Mouse (Mus musculus) spleen, postnatal 4 days (tissue): ENCODE results near the gene Stub1.
A peak's percentile ranks its signal among the peaks of the same experiment; 100 is the strongest.
"Not testable (repeated sequence)": the region's sequence is repeated elsewhere in the genome, so short reads cannot be mapped to it uniquely, and the experiment has no call there.

Experiments used
- DNase-seq, 2 experiments: peaks; one replicate each; pipeline ENCODE4 v3.0.0; 2022; ENCODE audit warnings: low spot score in 2 of 2

Gene Stub1

DNA sequence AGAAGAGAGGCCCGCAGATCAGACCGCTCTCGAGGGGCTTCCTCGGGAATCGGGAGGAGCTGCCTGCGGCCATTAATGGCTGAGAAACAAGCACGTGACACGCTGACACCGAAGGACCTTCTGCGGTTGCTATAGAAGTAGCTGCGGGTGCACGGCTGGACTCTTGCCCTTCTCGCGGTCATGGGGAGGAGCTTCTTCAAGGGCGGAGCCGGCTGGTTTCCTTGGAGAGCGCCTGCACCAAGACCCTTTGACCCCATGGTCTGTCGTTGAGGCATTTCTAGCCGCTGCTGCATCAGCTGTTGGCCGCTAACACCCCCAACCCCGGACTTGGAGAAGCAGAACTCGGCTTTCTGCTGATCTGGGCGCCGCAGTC is at the start of gene Stub1:
Stub1 (minus strand) TSS at position 114 of the 373 bp plus-strand sequence.
- peak in 1 of 2 experiments; percentile 75 for DNase-seq

DNA sequence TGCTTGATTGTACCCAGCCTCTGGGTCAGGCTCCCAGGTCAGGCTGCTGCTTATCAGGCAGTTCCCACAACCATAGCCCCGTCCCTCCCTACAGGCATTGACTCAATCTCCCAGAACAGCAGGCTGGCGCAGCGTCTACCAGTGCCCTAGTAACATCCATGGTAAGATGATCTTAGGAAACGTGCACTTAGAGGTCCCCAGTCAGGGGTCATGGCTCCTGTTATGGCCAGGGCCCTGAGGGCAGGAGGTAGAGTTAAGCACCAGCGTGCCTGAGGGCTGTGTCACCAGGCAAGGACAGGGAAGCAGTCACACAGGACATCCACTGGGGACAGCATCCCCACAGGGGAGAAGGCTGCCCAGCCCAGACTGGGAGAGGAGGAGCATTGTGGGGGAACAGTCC is 49.1 kb upstream of the Stub1 start:
- peak in 1 of 2 experiments; percentile 63 for DNase-seq

DNA sequence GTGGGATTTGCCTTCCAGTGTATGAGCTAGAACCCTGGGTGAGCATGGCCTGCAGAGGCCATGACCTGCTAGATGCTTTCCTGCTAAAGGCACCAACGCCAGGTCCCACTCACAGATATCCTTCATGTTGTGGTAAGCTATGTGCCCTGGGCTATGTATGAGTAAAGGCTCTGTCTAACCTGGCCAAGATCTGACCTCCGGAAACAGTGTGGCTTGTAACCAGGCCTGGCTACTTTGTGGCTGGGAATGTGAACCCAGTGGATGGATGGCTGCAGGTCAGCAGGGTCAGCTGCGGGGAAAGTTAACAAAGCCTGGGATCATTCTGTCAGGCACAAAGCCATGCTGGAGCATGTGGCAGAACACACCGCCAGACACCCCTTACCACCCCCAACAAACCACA is 48.5 kb upstream of the Stub1 start:
- DNase-seq: no peak

DNA sequence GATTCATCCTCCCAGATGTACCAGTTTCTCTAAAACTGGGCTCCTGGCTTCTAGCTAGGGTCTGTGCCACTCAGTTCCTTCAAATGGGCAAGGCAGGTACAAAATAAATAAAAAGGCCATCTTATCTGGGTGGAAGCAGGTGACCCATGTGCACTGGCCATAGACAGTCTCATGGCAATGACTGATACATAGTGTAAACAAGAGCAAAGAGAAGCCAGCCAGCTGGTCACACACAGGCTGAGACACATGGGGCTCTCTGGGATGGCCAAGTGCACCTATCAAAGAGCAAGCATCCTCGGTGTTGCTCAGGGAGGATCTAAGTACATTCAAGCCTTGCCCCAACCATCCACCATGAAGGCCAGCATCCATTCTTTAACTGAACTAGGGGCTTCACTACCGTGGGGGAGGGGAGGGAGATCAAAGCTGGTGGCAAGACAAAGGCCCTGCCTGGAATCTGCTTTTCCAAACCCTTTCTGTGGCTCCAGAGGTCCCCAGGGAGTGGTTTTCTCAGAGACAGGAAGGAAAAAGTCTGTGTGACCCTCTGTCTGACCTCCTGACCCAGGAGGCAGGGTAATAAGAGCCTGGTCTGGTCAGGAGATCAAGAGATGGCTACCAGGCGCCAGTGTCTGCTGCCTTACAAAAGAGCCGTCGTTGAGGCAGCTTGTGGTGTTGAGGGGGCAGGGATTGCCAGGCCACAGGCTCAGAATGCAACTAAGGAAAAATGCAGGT is 47.9 kb upstream of the Stub1 start:
- no peak for DNase-seq

DNA sequence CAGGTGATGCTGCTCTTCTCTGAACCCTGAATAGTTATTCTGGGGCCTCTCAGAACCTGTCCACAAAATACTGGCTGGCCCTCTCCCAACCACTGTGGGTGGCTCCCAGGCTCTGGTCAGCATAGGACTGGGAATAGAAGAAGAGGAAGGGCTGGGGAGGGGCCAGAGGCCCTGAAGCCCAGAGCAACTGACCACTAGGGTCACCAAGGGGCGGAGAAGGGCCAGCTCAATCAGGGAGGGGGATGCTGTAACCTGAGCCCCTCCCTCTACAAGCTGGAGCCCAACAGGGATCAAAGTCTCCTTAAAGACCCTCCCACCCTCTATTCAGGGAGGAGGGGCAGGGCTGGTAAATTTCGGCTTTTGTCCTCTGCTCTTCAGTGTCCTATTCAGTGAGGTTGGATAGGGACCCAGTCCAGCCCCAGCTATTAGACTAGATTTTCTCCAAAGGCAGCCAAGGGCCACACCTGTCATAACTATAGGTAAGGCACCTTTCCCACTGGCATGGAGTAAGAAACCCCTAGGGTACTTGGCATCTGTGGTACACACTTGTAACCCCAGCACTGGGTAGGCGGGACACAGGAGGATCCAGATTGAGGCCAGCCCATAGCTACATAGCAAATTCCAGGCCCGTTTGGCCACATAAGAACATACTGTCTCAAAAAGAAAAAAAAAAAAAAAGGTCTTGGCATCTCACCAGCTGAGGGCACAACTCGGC is 47.1 kb upstream of the Stub1 start, which contains the start of gene Wfikkn1:
Wfikkn1 (minus strand) TSS at position 663 of the 715 bp plus-strand sequence.
- DNase-seq: no peak

DNA sequence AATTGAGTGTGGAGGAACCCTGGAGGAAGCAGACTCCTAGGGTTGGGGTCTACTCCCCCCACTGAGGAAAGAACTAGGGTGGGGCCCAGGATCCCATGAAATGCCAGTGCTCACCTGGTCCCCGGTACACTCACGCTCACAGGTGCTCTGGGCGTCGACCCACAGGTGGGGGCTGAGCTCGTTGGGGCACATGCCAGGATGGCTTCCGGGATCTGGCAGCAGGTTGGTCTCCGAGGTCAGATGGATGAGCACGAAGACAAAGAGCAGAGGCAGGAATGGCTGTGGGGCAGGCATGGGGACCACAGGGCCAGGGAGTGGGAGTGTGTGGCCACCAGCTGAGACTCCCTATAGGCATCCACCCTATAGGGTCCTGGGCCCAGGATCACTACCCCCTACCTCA is 46.5 kb upstream of the Stub1 start:
- peak in 1 of 2 experiments; percentile 60 for DNase-seq

DNA sequence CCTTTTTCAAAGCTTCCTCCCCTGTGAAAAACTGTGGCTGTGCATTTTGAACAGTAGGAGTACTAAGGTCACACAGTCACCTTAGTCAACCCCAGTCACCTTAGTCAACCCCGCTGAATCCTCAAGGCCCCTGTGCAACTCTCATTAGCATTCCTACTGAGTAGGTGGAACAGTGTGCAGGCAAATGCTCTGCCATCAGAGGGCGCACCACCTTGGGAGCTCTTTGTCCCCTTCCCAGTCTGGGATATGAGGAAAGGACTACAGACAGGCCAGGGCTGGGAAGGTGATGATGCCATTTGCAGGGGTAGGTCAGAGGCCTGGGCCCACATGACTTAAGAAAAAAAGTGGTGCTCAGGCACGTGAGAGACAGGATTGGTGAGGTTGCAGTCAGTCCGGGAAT is 46.1 kb upstream of the Stub1 start:
- peak in 1 of 2 experiments; percentile 65 for DNase-seq

DNA sequence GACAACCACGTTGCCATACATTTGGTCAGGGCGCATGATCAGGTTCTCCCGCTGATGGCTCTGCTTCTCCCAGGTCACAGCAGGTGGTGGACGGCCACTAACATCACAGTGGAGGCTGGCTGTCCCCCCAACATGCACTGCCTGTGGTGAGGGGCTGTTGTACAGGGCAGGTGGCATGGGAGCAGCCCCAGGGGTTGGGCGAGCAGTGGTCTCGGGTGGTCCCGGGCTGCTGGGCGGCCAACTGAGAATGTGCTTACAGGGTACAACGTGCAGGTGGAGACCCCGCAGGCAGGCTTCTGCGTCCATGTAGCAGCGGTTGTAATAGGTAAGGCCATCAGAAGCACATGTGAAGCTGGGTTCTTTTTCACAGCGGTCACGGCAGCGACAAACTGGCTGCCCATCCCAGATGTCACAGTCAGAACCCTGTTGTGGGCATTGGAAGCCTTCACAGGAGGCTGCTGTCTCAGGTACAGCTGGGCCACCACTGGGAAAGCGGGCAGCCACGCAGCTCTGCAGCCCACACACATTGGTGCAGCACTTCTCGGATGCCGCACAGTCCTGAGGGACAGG is 45.5 kb upstream of the Stub1 start:
- DNase-seq: no peak

DNA sequence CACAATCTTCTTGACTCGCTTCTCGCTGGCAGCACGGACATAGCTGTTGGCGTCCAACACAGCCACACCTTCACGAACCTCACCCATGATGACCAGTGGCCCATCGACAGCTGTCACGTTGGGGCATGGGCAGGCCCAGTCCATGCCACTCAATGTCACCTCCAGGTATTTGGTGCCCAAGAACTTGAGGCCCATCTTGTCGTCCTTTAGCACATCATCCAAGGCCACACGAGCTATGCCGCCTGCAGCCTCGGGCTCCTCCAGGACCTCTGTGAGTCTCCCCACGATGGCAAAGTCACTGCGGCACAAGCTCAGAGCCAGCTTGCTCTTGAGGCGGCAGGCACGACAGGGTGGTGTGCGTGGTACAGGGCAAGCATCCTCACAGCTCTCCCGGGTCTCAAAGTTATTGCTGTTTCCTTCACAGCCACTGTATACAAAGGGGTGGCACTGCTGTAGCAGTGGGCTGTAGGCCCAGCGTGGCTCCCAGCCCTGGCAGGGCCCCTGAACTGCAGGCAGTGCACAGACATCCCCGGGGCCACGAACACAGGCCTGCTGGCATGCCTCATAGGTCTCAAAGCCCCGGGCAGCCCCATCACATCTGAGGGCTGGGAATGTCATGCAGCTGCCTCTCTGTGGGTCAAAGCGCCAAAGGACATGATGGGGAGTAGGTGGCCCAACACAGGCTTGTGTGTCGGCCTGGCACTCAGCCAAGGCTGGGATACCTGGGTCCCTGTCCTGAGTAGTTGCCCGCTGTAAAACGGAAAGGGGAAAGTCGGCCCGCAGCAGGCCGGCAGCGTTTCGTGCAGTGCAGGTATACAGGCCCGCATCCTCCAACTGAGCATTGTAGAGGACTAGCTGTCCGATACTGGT is 44.8 kb upstream of the Stub1 start:
- DNase-seq: no peak

DNA sequence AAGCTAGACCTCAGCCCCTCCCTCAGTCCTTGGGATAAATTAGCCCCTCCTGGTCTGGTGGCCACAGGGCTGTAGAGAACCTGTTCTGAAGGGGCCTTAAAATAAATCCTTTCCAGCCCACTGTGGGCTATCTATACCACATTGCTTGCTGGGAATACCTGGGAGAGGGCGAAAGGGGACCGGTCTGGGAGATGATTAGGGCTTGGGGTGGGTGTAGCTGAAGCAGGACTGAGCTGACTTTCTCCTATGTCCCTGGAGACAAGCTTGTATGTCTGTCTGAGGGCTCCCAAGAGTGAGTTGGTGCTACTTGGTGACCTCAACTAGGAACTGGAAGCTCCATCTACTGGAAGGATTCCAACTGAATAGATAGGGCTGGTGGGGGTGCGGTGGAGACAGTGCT is 43.8 kb upstream of the Stub1 start:
- DNase-seq: no peak

DNA sequence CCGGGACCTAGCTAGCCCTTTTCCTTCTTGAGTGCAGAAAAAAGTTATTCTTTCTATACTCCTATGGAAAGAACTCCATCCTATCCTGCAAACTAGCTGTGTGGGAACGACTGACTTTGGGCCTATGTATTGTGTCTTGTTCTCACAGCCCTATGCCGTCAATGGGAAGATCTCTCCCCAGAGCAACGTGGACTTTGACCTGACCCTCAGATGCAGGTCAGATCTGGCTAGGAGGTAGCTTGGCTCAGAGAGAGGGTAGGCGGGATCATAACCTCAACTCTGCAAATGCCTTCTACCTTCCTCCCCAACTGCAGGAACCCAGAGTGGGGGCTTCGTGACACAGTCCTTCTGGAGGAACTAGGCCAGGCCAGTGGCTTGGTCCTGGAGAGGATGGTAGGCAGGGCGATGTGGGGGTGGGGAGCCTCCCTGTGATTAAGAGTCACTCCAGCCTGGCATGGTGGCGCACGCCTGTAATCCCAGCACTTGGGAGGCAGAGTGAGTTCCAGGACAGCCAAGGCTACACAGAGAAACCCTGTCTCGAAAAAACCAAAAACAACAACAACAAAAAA is 43.2 kb upstream of the Stub1 start:
- no peak for DNase-seq

DNA sequence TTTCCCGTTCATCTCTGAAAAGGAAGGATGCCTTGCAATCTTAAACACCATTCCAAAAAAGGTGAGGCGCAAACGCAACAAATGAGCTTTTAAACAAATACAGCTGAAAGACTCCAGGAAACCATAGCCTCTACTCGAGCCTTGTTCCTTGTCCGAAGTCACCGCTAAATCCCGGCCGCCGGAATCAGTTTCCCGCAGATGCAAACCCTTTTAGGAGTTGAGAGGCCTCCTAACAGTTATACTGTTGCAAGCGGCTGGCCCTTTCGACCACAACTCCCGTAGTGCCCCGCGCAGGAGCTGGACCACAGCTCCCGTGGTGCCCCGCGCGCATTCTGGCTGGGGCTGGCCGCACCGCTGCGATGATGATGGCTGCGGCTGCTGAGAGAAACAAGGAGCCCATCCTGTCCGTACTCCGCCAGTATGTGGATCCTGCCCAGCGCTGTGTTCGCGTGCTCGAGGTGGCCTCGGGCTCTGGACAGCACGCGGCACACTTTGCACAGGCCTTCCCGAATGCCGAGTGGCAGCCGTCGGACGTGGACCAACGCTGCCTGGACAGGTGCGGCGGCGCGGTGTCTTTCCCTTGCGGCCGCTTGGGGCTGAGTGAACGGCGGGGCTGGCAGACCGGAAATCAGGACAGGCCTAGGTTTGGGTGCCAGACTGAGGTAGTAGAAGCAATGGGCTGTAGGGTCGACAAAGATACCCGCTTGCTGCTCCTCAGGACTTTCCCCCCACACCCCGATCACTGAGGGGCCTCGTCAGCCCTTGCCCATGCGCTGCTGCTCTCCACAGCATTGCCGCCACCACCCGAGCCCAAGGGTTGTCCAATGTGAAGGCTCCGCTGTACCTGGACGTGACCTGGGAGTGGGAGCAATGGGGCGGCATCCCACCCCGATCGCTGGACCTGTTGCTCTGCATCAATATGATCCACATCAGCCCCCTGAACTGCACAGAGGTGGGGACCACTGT is 42.2 kb upstream of the Stub1 start:
- DNase-seq: peak; percentile 87 to 94

DNA sequence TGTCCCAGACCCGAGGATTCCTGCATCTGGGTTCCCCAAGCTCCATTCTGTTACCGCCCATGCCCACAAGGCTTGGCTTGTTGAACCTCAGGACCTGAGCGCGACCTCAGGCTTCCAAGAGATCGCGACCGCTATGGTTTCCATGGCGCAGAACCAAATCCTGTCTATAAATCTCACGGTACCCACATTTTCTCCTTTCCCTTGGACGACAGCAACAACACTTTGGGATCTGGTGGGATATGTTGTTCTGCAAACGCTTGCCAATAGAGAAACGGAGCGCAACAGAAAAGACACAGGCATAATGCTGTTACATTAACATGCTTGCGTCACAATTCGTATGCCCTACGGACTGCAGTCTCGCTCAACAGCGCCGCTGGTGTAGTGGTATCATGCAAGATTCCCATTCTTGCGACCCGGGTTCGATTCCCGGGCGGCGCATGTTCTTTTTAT is 41.5 kb upstream of the Stub1 start, which contains the start of gene Mettl26:
Mettl26 (plus strand) TSS at position 354 of the 450 bp plus-strand sequence.
- DNase-seq: peak; percentile 94 to 99

DNA sequence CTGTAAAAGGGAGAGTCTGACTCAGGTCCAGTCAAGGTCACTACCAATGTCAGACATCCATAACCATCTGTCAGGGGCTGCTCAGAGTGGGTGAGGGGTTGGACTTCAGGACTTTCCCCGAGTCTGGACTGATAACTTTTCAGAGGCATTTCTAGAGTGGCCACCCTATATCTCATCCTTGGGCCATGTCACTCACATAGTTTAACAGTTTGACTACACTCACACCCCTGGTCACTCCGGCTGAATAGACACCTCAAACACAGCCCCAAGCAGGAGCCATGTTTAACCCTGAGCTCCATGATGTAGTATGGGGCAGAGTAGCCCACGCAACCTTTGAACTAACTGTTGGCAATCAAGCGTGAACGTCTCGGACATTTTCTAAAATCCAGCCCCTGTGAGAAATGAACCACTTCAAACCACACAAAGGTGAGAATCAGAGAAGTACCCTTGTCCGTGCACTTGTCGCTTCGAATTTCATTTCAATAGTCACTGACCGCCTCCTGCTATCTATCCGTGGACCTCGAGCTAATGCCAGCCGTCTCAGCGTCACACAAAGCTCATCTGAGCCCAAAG is 41.0 kb upstream of the Stub1 start:
- DNase-seq: no peak

DNA sequence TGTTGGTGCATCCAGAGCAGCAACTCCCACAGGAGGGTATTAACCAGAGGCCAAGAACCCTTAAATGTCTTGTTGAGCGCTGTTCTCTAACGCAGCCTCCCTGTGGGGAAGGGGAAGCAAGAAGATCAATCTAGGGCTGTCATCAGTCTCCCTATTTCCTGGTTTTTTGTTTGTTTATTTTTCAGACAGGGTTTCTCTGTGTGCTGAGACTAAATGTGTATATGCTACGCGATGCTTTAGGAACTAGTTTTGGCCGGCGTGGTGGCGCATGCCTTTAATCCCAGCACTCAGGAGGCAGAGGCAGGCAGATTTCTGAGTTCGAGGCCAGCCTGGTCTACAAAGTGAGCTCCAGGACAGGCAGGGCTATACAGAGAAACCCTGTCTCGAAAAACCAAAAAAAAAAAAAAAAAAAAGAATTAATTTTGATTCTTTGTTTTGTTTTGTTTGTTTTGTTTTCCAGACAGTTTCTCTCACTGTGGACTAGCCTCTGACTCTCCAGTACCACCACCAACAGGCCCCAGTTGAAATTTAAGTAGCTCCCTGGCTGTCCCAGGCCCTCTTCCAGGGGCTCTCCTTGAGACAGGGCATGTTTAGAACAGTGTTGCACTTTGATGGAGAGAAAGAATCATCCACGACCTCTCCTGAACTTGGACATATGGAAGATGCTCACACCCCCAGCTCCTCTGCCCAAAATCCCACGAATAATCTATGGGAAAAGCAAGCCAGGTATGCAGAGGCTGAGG is 40.4 kb upstream of the Stub1 start:
- no peak for DNase-seq

DNA sequence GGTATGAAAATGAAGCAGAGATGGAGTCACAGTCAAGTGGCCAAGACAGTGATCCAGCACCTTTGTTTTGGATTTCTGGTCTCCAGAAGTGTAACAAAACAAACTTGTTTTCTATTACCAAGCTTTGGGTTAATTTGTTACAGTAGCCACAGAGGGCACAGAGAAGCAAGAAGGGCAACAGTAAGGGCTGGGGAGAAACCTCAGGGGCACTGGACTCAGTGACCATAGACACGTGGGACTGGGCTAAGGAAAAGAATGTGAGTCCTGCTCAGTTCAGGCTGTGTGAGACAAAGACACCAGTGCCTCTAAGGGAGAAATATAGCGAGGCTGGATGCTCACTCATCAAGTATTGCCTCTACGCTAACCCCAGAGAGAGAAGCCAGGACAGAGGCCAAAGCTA is 39.5 kb upstream of the Stub1 start:
- DNase-seq: no peak

DNA sequence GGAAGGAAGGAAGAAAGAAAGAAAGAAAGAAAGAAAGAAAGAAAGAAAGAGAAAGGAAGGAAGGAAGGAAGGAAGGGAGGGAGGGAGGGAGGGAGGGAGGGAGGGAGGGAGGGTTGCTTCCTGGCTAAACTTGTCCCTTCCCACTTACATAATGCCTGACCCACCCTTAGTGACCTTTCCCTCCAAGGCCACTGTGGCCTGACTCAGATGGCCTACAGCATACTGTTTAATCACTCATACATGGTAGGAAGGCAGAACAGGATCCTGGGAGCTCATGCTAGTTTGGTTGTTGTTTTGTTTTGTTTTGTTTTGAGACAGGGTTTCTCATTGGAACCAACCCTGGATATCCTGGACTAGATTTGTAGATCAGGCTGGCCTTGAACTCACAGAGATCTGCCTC is 38.4 kb upstream of the Stub1 start:
- not testable (repeated sequence) for DNase-seq

DNA sequence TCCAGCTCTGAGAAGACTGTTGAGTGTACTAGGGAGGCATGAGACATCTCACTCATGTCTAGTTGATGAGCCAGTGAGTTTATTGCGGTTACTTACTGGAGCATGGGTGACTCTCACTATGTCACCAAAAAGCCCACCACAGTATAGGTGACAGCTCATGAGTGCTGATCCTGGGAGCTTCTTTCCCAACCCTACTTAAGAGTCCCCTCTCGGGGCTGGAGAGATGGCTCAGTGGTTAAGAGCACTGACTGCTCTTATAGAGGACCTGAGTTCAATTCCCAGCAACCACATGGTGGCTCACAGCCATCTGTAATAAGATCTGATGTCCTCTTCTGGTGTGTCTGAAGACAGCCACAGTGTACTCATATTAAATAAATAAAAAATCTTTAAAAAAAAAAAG is 36.8 kb upstream of the Stub1 start:
- DNase-seq: no peak

DNA sequence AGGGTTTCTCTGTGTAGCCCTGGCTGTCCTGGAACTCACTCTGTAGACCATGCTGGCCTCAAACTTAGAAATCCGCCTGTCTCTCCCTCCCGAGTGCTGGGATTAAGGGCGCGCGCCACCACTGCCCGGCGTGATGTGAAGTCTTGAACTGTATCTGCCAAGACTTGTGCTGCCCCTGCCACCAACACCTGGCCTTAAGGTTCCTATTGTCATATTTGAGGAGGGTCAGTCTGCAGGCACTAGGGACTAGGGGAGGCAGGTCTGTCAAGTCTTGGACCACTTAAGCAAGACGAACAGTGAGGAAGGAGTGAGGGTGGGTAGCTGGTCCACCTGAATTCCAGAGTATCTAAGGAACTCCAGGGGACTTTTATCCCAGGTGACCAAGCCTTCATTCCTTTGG is 36.3 kb upstream of the Stub1 start:
- no peak for DNase-seq
